Mouse (Mus musculus) cortical plate, adult 2 months (tissue): ENCODE measurements at regions not wholly inside any gene's neighbourhood (a gene's known extent, or its start where the extent isn't known, plus 50 kb on each side); places are given as distances from the start of the nearest gene placed in this dataset.

ENCODE experiments used
- CTCF ChIP-seq: fragments of 200-500 bp; IDR thresholded peaks from 2 replicates; pipeline ENCODE4 v1.5.1; 2011; ENCODE audit warnings: mild to moderate bottlenecking, control low read depth, low read length; ENCODE audit not compliant: insufficient read depth; ENCODE audit errors: extremely low read depth
- POLR2A ChIP-seq: fragments of 200-500 bp; IDR thresholded peaks from 2 replicates; pipeline ENCODE4 v1.6.1; 2011; ENCODE audit warnings: mild to moderate bottlenecking, low read length, control low read depth; ENCODE audit not compliant: insufficient read depth; ENCODE audit errors: extremely low read depth

GRCm38 (mm10) chr11:45789886-45790285, 62.0 kb upstream of the Clint1 start:
- TF ChIP-seq POLR2A (no peak), CTCF (no peak)
